Mouse (Mus musculus) hindbrain, embryonic 13.5 days (tissue): ENCODE results near the gene BC048679. TPM values are rescaled to one million over a fixed set of nuclear protein-coding genes. Genes with fewer than 3 reads are reported as not detected.

ENCODE experiments used
- ATAC-seq: fragments of 200-750 bp; cut with Nextera tagmentation; 2 replicates; pipeline ENCODE4 v1.8.0; 2017; ENCODE audit warnings: moderate TSS enrichment; ENCODE audit not compliant: low FRiP score
- H3K27ac ChIP-seq: fragments of 300-500 bp; sonication (generic); 2 replicates; pipeline ENCODE4 v1.5.1; 2015; ENCODE audit warnings: inconsistent platforms, mild to moderate bottlenecking, moderate library complexity
- H3K27me3 ChIP-seq: fragments of 300-500 bp; sonication (generic); 2 replicates; pipeline ENCODE4 v1.6.1; 2015; ENCODE audit warnings: mild to moderate bottlenecking, inconsistent platforms
- H3K36me3 ChIP-seq: fragments of 300-500 bp; sonication (generic); 2 replicates; pipeline ENCODE4 v1.6.1; 2015; ENCODE audit warnings: mild to moderate bottlenecking, inconsistent platforms
- H3K4me1 ChIP-seq: fragments of 300-500 bp; sonication (generic); replicated peaks from 2 replicates; pipeline ENCODE4 v1.6.1; 2015; ENCODE audit warnings: inconsistent platforms
- H3K4me2 ChIP-seq: fragments of 300-500 bp; sonication (generic); 2 replicates; pipeline ENCODE4 v1.6.1; 2015; ENCODE audit warnings: inconsistent platforms, mild to moderate bottlenecking, moderate library complexity
- H3K4me3 ChIP-seq: fragments of 300-500 bp; sonication (generic); 2 replicates; pipeline ENCODE4 v1.5.1; 2015; ENCODE audit warnings: mild to moderate bottlenecking, inconsistent platforms
- H3K9ac ChIP-seq: fragments of 300-500 bp; sonication (generic); 2 replicates; pipeline ENCODE4 v1.6.1; 2015; ENCODE audit warnings: mild to moderate bottlenecking, inconsistent platforms
- H3K9me3 ChIP-seq: fragments of 300-500 bp; sonication (generic); 2 replicates; pipeline ENCODE4 v1.6.1; 2016; ENCODE audit warnings: inconsistent platforms
- WGBS: fragments of 180-500 bp; shearing (Covaris S2); methylation state at CpG from one replicate; pipeline ENCODE4 v1.1.7; 2015; 5-methylcytosine and 5-hydroxymethylcytosine counted together
- microRNA counts: library from miRNA; unstranded; fragments of <30 nt; microRNA quantifications from one replicate; lab custom pipeline; 2016
- polyA plus RNA-seq: library from polyadenylated mRNA; unstranded; fragments of >200 nt; fragmentation: Nextera tagmentation; extraction: Ambion mirVana; gene quantifications from 2 replicates; pipeline ENCODE4 v1.2.1, GENCODE M21; 2015

The BC048679 gene
- polyA plus RNA-seq, 1 experiment from 2014 or later = not detected

DNA sequence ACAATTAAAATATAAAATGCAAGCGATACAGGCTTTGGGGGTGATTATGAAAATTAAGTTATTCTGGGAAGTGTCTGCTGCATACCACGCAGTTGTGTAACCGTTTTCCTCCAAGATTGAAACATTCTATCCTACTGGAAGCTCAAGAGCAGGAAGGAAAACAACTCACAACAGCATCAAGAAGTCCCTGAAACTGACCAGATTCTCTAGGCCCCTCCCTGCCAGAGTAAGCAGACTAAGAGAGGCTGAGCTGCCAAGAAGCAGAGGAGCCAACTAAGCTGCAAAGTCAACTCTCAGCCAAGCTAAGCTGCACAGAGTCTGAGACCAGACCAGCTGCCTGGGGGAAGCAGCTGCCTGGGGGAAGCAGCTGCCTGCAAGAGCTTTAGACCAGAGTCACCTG is 22.9 kb downstream of the BC048679 start:
- H3K4me2 ChIP-seq = no peak overlapping the region
- H3K4me1 ChIP-seq = peaks cover under 1% of the 10 kb centered on the region; the same call in 1 of the 2 replicates
- no peak overlapping the region for H3K27ac ChIP-seq
- H3K9ac ChIP-seq = no peak overlapping the region
- H3K4me3 ChIP-seq = no peak overlapping the region
- WGBS = 88% methylated on average over 3 of the region's 3 CpGs
- peaks cover 87% of the 10 kb centered on the region for H3K36me3 ChIP-seq
- no peak for ATAC-seq
- no peaks in the 10 kb centered on the region for H3K9me3 ChIP-seq
- H3K27me3 ChIP-seq = peaks cover 26% of the 10 kb centered on the region

DNA sequence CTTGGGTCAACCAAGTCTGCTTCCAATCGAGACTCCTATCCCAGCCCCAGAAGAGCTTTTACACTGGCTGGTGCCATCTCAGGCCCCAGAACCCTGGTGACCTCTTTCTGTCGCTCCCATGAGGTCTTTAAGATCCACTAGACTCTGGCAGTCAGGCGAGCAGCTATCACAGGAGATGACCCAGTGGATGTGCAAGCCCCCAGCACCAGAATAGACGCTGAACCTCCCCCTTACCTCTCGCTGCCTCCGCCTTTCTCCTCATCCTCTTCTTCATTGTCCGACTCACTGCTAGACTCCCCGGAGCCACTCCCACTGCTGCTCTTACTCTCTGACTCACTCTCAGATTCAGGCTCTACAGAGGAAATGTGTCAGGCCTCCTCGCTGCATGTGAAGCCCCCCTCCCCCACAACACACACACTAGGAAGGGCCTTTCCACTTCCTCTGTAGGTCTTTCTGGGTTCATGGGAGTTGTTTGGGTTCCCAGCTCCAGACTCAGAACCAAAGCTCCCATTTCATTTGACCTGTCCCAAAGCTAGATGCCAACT is 33.1 kb downstream of the BC048679 start:
- H3K36me3 ChIP-seq = peaks cover 96% of the 10 kb centered on the region
- ATAC-seq = no peak
- WGBS = 76% methylated on average over 9 of the region's 9 CpGs

DNA sequence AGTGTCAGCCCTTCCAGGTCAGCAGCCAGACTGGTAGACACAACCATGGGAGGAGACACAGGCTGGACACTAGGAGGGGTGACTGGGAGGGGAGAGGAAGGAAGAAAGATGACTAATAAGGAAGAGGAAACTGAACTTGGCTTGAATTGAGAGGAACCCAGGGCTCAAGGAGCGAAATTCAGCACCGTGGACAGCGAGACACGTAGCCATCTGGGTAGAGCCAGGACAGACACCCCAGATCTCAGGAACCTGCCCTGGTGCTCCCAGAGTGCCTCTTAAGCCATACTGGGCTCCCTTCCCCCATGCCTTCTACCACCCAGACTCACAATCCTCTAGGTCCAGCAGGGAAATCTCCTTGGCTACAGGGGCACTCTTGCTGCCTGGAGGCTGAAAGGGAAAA is 34.0 kb downstream of the BC048679 start:
- no peak for ATAC-seq
- Histone ChIP-seq H3K4me3 (no peak overlapping the region), H3K27ac (no peak overlapping the region), H3K4me2 (no peak overlapping the region), H3K36me3 (peaks cover 95% of the 10 kb centered on the region), H3K9ac (no peak overlapping the region), H3K27me3 (peaks cover 9% of the 10 kb centered on the region; the same call in 1 of the 2 replicates), H3K9me3 (no peaks in the 10 kb centered on the region), H3K4me1 (no peaks in the 10 kb centered on the region)
- WGBS = 13% methylated on average over 4 of the region's 4 CpGs

More for the DNA sequence above, 33.1 kb downstream of the BC048679 start:
- Histone ChIP-seq H3K27me3 (peaks cover 9% of the 10 kb centered on the region; the same call in 1 of the 2 replicates), H3K4me3 (no peak overlapping the region), H3K27ac (no peak overlapping the region), H3K9ac (no peak overlapping the region), H3K4me2 (no peak overlapping the region), H3K9me3 (no peaks in the 10 kb centered on the region), H3K4me1 (no peaks in the 10 kb centered on the region)

DNA sequence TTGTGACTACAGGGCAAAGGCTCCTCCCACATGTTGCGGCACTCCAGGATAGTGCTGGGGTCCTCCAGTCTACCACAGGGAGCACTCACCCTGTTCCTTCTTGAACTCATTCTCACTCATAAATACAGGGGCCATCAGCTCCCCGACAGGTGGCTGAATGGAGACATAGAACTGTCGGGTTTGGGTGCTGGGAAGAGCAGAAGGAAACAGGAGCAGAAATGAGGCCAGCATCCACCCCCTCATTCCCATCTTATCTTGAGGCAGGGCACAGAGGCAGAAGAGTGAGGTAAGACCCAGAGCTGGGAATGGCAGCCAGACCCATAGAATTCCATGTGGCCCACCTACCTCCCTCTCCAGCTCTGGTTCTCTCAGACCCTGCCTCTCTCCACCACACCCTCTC is 35.3 kb downstream of the BC048679 start:
- no peak for ATAC-seq
- WGBS = 90% methylated on average over 3 of the region's 3 CpGs
- H3K9ac ChIP-seq = no peak overlapping the region
- H3K9me3 ChIP-seq = no peaks in the 10 kb centered on the region
- H3K36me3 ChIP-seq = peaks cover 82% of the 10 kb centered on the region
- H3K4me1 ChIP-seq = no peaks in the 10 kb centered on the region
- peaks cover 17% of the 10 kb centered on the region for H3K27me3 ChIP-seq
- H3K4me3 ChIP-seq = no peak overlapping the region
- H3K4me2 ChIP-seq = no peak overlapping the region
- no peak overlapping the region for H3K27ac ChIP-seq

DNA sequence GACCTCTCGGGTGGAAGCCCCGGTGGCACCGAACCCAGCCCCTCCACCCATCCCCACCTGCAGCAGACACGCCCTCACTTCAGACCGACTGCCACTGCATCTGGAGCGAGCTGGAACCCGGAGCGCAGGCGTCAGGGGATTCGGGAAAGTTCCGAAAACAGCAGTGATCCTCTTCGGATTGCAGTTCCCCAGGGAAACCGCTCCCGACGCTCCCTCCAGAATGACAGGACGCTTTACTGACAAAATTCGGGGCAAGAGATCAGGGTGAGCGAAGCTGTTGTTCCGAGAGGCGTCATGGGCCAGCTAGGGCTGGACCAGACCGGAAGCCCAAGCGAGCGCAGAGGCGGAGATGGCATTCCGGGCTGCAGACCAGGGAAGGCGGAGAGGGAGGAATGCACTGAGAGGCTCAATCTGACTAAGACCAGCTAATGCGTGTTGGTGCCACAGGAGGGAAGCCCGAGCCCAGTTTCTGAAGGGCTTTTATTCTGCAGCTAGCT is 42.9 kb downstream of the BC048679 start, which contains the start of gene Cpeb1:
Gene Cpeb1 (minus strand): TSS at position 311 of the 497 bp plus-strand sequence.
- Histone ChIP-seq H3K36me3 (peaks cover 9% of the 10 kb centered on the region), H3K4me2 (peak within 1 kb of the TSS; percentile 92), H3K9ac (peak within 1 kb of the TSS; percentile 68), H3K4me3 (peak within 1 kb of the TSS; percentile 57), H3K4me1 (peaks cover 27% of the 10 kb centered on the region), H3K27ac (no peak within 1 kb of the TSS), H3K27me3 (peaks cover 73% of the 10 kb centered on the region), H3K9me3 (no peaks in the 10 kb centered on the region)
- WGBS = under 1% methylated on average over 28 of the region's 28 CpGs
- ATAC-seq = peak; percentile 68

DNA sequence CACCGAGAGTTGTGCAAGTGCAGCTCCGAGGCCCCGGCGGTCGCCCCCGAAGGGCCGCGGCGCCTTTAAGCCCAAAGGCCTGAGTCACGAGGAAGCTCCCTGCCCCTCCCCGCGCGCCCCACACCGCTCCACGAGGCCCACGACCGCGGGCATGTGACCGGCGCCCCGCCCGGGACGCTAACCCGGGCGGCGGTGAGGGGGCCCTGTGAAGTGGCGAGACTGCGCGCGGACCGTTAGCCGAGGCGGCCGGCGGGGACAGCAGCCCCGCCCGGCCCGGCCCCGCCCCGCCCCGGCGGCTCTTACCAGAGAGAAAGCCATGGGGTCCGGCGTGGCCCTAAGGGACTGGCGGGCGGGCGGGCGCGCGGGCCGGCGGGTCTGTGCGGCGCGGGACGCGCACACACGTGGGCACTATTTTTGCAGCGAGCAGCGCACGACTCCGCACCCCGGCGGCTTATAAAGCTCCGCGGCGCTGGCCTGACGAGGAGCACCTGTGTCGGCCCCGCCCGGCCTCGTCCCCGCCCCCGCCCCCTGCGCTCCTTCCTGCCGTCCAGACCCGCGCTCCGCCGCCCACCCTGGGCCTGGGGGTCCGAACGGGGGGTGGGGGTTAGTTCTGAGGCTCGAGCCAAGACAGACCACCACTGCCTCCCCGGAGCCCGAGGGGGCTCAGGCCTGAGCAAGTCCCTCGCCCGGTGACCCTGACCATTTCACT is 43.6 kb downstream of the BC048679 start:
- Histone ChIP-seq H3K36me3 (peaks cover 4% of the 10 kb centered on the region), H3K27me3 (peaks cover 76% of the 10 kb centered on the region), H3K9ac (peak overlapping the region; percentile 68), H3K4me2 (peak overlapping the region; percentile 92), H3K4me1 (peaks cover 27% of the 10 kb centered on the region), H3K4me3 (peak overlapping the region; percentile 57), H3K9me3 (no peaks in the 10 kb centered on the region), H3K27ac (no peak overlapping the region)
- under 1% methylated on average over 86 of the region's 87 CpGs for WGBS
- peak; percentile 59 for ATAC-seq

DNA sequence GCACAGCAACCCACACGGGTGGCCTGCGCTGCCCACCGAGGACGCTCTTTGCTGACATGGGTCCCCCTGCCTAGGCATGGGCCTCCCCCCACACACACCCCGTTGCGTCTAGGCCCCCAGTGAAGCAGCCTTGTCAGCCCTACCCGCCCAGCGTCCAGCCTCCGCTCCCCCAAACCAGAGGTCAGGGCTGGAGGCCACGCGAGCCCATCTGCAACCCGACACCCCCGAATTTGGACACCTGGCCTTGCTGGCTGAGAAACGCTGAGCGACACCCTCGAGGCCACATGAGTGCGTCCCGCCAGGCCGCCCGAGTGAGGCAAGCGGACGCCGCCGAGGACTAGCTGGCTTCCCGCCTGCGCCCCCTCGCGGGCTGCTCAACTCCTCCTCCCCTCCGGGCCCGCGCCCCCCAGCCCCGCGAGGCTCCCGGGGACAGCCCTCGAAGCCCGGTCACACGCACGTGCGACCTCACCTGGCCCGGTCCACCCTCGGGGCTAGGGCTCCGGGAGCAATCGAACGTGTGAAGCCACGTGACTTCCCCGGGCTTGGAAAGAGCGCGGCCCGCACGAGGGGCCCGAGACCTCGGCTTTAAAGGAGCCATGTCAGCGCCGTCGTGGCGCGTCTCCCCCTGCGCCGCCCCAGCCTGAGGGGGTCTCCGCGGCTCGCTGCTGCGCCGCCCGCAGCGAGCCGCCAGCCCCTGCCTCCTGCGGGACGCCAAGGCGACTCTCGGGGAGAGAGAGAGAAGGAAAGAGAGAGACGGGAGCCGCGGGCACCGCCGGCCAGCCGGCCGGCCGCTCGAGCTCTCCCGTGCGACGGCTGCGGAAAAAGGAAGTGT is 44.4 kb downstream of the BC048679 start:
- no peaks in the 10 kb centered on the region for H3K36me3 ChIP-seq
- 2% methylated on average over 80 of the region's 84 CpGs for WGBS
- H3K4me1 ChIP-seq = peaks cover 27% of the 10 kb centered on the region
- peaks cover 81% of the 10 kb centered on the region for H3K27me3 ChIP-seq
- H3K4me2 ChIP-seq = peak overlapping the region; percentile 92
- peak overlapping the region; percentile 68 for H3K9ac ChIP-seq
- ATAC-seq = peak; percentile 67
- H3K27ac ChIP-seq = no peak overlapping the region
- no peaks in the 10 kb centered on the region for H3K9me3 ChIP-seq
- H3K4me3 ChIP-seq = peak overlapping the region; percentile 57

DNA sequence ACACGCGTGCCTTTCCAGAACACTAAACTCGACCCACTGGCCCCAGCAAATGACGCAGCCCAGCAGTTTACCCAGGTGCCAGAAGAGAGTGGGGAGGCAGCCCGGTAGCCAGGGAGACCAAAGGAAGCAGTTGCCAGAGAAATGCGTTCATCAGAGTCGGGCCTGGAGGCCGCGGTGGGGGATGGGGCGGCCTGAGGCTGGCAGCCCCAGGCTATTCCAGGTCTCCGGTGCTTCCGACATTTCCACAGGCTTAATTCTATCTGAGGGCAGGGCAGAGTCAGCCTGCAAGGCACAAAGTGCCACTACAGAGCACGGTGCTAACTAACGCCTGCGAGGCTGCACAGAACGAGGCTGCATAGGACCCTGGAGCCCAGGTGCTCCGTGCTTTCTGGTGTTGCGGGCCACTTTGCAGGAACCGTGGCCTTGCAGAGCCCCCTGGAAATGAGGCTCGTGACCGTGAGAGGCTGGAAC is 45.1 kb downstream of the BC048679 start:
- Histone ChIP-seq H3K9me3 (no peaks in the 10 kb centered on the region), H3K4me2 (peak overlapping the region; percentile 92), H3K27ac (no peak overlapping the region), H3K4me3 (peak overlapping the region; percentile 57), H3K36me3 (no peaks in the 10 kb centered on the region), H3K4me1 (peaks cover 27% of the 10 kb centered on the region), H3K27me3 (peaks cover 75% of the 10 kb centered on the region), H3K9ac (peak overlapping the region; percentile 68)
- 3% methylated on average over 21 of the region's 21 CpGs for WGBS
- peak; percentile 33 for ATAC-seq

MicroRNA genes within 50 kb of the gene (microRNA counts, 519-probe panel; counts per million panel counts)
- microRNA mmu-miR-1839-3p (lab: Ali Mortazavi, UCI) (1,530 counts per million, percentile 5 among the panel's probes with 10 or more counts), microRNA mmu-miR-1839-5p (lab: Ali Mortazavi, UCI) (3,684 counts per million, percentile 52 among the panel's probes with 10 or more counts)

Other genes starting within 250 kb of the BC048679 start
- 845 and 863 TPM in 2 replicates for gene Rps17, start 153.0 kb downstream of the BC048679 start, polyA plus RNA-seq
- 3.8 and 4.8 TPM in 2 replicates for gene Cpeb1, start 42.8 kb downstream of the BC048679 start, polyA plus RNA-seq
- 121 and 134 TPM in 2 replicates for gene Ap3b2, start 4.4 kb downstream of the BC048679 start, polyA plus RNA-seq
- gene Fsd2, start 68.7 kb upstream of the BC048679 start, polyA plus RNA-seq = 0.09 and 0.25 TPM in 2 replicates
- gene Whamm, start 73.0 kb upstream of the BC048679 start, polyA plus RNA-seq = 6.2 TPM in 2 replicates
- 20.6 and 27.0 TPM in 2 replicates for gene Homer2, start 209.2 kb upstream of the BC048679 start, polyA plus RNA-seq